Mouse (Mus musculus) lung, postnatal 0 days (tissue): Measurements from ENCODE around the gene Olfr1387. TPM values are rescaled to one million over a fixed set of nuclear protein-coding genes. Genes with fewer than 3 reads are reported as not detected.
"Not testable (repeated sequence)": the region's sequence is repeated elsewhere in the genome, so short reads cannot be mapped to it uniquely, and the experiment has no call there.

Experiments
- ATAC-seq: fragments of 200-750 bp; cut with Nextera tagmentation; 2 replicates; pipeline ENCODE4 v1.8.0; 2017; ENCODE audit warnings: moderate library complexity
- DNase-seq: peaks from one replicate; pipeline ENCODE4 v3.0.0-alpha.2; 2016; ENCODE audit warnings: low spot score
- H3K27ac ChIP-seq: fragments of 300-500 bp; sonication (generic); 2 replicates; pipeline ENCODE4 v1.5.1; 2014; ENCODE audit warnings: antibody characterized with exemption, mild to moderate bottlenecking, low read length, mixed read lengths
- H3K27me3 ChIP-seq: fragments of 300-500 bp; sonication (generic); replicated peaks from 2 replicates; pipeline ENCODE4 v1.6.1; 2014; ENCODE audit warnings: low read length, mixed read lengths; ENCODE audit not compliant: insufficient read depth
- H3K36me3 ChIP-seq: fragments of 300-500 bp; sonication (generic); 2 replicates; pipeline ENCODE4 v1.6.1; 2014; ENCODE audit warnings: low read length, mixed read lengths; ENCODE audit not compliant: insufficient read depth
- H3K4me1 ChIP-seq: fragments of 300-500 bp; sonication (generic); 2 replicates; pipeline ENCODE4 v1.6.1; 2014; ENCODE audit warnings: antibody characterized with exemption, low read depth, low read length, mixed read lengths; ENCODE audit not compliant: insufficient read depth
- H3K4me2 ChIP-seq: fragments of 300-500 bp; sonication (generic); replicated peaks from 2 replicates; pipeline ENCODE4 v1.6.1; 2014; ENCODE audit warnings: low read depth, mild to moderate bottlenecking, low read length, moderate library complexity, mixed read lengths
- H3K4me3 ChIP-seq: fragments of 300-500 bp; sonication (generic); 2 replicates; pipeline ENCODE4 v1.5.1; 2014; ENCODE audit warnings: low read depth, low read length
- H3K9ac ChIP-seq: fragments of 300-500 bp; sonication (generic); replicated peaks from 2 replicates; pipeline ENCODE4 v1.6.1; 2014; ENCODE audit warnings: low read depth, mild to moderate bottlenecking
- H3K9me3 ChIP-seq: fragments of 300-500 bp; sonication (generic); 2 replicates; pipeline ENCODE4 v1.6.1; 2016; ENCODE audit warnings: low read length, mixed read lengths
- CTCF ChIP-seq: IDR thresholded peaks from 2 replicates; pipeline ENCODE4 v1.5.1; 2016; ENCODE audit warnings: antibody characterized with exemption, mild to moderate bottlenecking
- EP300 ChIP-seq: IDR thresholded peaks from 2 replicates; pipeline ENCODE4 v1.6.1; 2016; ENCODE audit warnings: antibody characterized with exemption, mild to moderate bottlenecking, control low read depth
- WGBS: fragments of 180-500 bp; shearing (Covaris S2); extraction: QIAGEN DNeasy Blood & Tissue Kit; methylation state at CpG from one replicate; pipeline ENCODE4 v1.1.7; 2014; 5-methylcytosine and 5-hydroxymethylcytosine counted together
- polyA plus RNA-seq: library from polyadenylated mRNA; unstranded; fragments of >200 nt; fragmentation: Nextera tagmentation; extraction: Ambion mirVana; gene quantifications from 2 replicates; pipeline ENCODE4 v1.2.1, GENCODE M21; 2015

Gene Olfr1387
- polyA plus RNA-seq, 1 experiment from 2014 or later: not detected

GRCm38 (mm10) chr11:49485973-49486372 lies 30.8 kb downstream of the Olfr1387 start:
- no peaks in the 10 kb centered on the region for H3K27me3 ChIP-seq
- no peak overlapping the region for H3K27ac ChIP-seq
- H3K4me3 ChIP-seq: no peak overlapping the region
- no peak for DNase-seq
- no peak overlapping the region for H3K4me2 ChIP-seq
- no peaks in the 10 kb centered on the region for H3K4me1 ChIP-seq
- no peaks in the 10 kb centered on the region for H3K36me3 ChIP-seq
- H3K9ac ChIP-seq: no peak overlapping the region
- H3K9me3 ChIP-seq: no peaks in the 10 kb centered on the region
- WGBS: 24% methylated on average over 4 of the region's 4 CpGs
- ATAC-seq: no peak
- TF ChIP-seq EP300 (no peak), CTCF (no peak)

GRCm38 (mm10) chr11:49488770-49489169 lies 33.6 kb downstream of the Olfr1387 start, which contains the start of gene Olfr1385:
Gene Olfr1385 (plus strand): TSS chr11:49489070.
- H3K4me2 ChIP-seq, H3K36me3 ChIP-seq, H3K4me3 ChIP-seq, H3K27me3 ChIP-seq, DNase-seq, ATAC-seq, H3K9me3 ChIP-seq, H3K27ac ChIP-seq, H3K9ac ChIP-seq, H3K4me1 ChIP-seq: not testable (repeated sequence)
- WGBS: 68% methylated on average over 1 of the region's 1 CpGs

Other genes starting within 250 kb of the Olfr1387 start
- 90.2 and 94.5 TPM in 2 replicates for gene Mgat1, start 211.2 kb upstream of the Olfr1387 start, polyA plus RNA-seq
- gene Olfr1393, start 177.0 kb upstream of the Olfr1387 start, polyA plus RNA-seq: not detected in 2 replicates
- gene Olfr1392, start 170.1 kb upstream of the Olfr1387 start, polyA plus RNA-seq: 0.05 TPM in 1 of 2 replicates, not detected in the other
- gene Olfr10, start 150.6 kb upstream of the Olfr1387 start, polyA plus RNA-seq: not detected in 2 replicates
- not detected in 2 replicates for gene Olfr1391, start 132.6 kb upstream of the Olfr1387 start, polyA plus RNA-seq
- gene Olfr1390, start 120.2 kb upstream of the Olfr1387 start, polyA plus RNA-seq: not detected in 2 replicates
- gene Olfr1389, start 32.3 kb upstream of the Olfr1387 start, polyA plus RNA-seq: not detected in 2 replicates
- gene Olfr1388, start 18.7 kb upstream of the Olfr1387 start, polyA plus RNA-seq: not detected in 2 replicates
- not detected in 2 replicates for gene Olfr1386, start 9.7 kb downstream of the Olfr1387 start, polyA plus RNA-seq
- gene Olfr1385, start 33.7 kb downstream of the Olfr1387 start, polyA plus RNA-seq: not detected in 2 replicates
- gene Olfr1384, start 51.4 kb downstream of the Olfr1387 start, polyA plus RNA-seq: not detected in 2 replicates
- gene Olfr1383, start 64.3 kb downstream of the Olfr1387 start, polyA plus RNA-seq: not detected in 2 replicates
- not detected in 2 replicates for gene Olfr1382, start 72.9 kb downstream of the Olfr1387 start, polyA plus RNA-seq
- gene Olfr1381, start 88.1 kb downstream of the Olfr1387 start, polyA plus RNA-seq: not detected in 2 replicates
- gene Olfr1380, start 101.5 kb downstream of the Olfr1387 start, polyA plus RNA-seq: not detected in 2 replicates
- 9.7 and 9.8 TPM in 2 replicates for gene Flt4, start 153.9 kb downstream of the Olfr1387 start, polyA plus RNA-seq
- gene Scgb3a1, start 208.3 kb downstream of the Olfr1387 start, polyA plus RNA-seq: 261 and 341 TPM in 2 replicates